Mouse (Mus musculus) midbrain, postnatal 0 days (tissue): Measurements from ENCODE around the gene Bend5. TPM values are rescaled to one million over a fixed set of nuclear protein-coding genes. Genes with fewer than 3 reads are reported as not detected.

Experiments used
- ATAC-seq: fragments of 200-750 bp; cut with Nextera tagmentation; 2 replicates; pipeline ENCODE4 v1.8.0; 2017; ENCODE audit warnings: moderate number of reproducible peaks, mild to moderate bottlenecking, moderate TSS enrichment, moderate library complexity; ENCODE audit not compliant: low FRiP score
- DNase-seq: peaks from one replicate; pipeline ENCODE4 v3.0.0-alpha.2; 2015; ENCODE audit warnings: low spot score
- H3K27ac ChIP-seq: fragments of 300-500 bp; sonication (generic); 2 replicates; pipeline ENCODE4 v1.5.1; 2014; ENCODE audit warnings: low read depth, mild to moderate bottlenecking, low read length, mixed read lengths
- H3K27me3 ChIP-seq: fragments of 300-500 bp; sonication (generic); 2 replicates; pipeline ENCODE4 v1.6.1; 2014; ENCODE audit warnings: low read length, control low read depth, mixed read lengths; ENCODE audit not compliant: insufficient read depth
- H3K36me3 ChIP-seq: fragments of 300-500 bp; sonication (generic); 2 replicates; pipeline ENCODE4 v1.6.1; 2014; ENCODE audit warnings: low read length, control low read depth, mixed read lengths; ENCODE audit not compliant: insufficient read depth
- H3K4me1 ChIP-seq: fragments of 300-500 bp; sonication (generic); 2 replicates; pipeline ENCODE4 v1.6.1; 2014; ENCODE audit warnings: mild to moderate bottlenecking, control low read depth, antibody characterized with exemption, low read length, mixed read lengths; ENCODE audit not compliant: insufficient read depth
- H3K4me2 ChIP-seq: fragments of 300-500 bp; sonication (generic); 2 replicates; pipeline ENCODE4 v1.6.1; 2014; ENCODE audit warnings: low read depth, mild to moderate bottlenecking, low read length, mixed read lengths; ENCODE audit not compliant: poor library complexity, severe bottlenecking
- H3K4me3 ChIP-seq: fragments of 300-500 bp; sonication (generic); 2 replicates; pipeline ENCODE4 v1.5.1; 2014; ENCODE audit warnings: low read depth, mild to moderate bottlenecking, low read length, moderate library complexity
- H3K9ac ChIP-seq: fragments of 300-500 bp; sonication (generic); replicated peaks from 2 replicates; pipeline ENCODE4 v1.6.1; 2014; ENCODE audit warnings: mild to moderate bottlenecking, low read length, moderate library complexity, mixed read lengths; ENCODE audit not compliant: poor library complexity, severe bottlenecking
- H3K9me3 ChIP-seq: fragments of 300-500 bp; sonication (generic); 2 replicates; pipeline ENCODE4 v1.6.1; 2016; ENCODE audit warnings: low read length, control low read depth
- CTCF ChIP-seq: IDR thresholded peaks from 2 replicates; pipeline ENCODE4 v1.5.1; 2016; ENCODE audit warnings: antibody characterized with exemption, mild to moderate bottlenecking
- WGBS: fragments of 180-500 bp; shearing (Covaris S2); extraction: QIAGEN DNeasy Blood & Tissue Kit; methylation state at CpG from one replicate; pipeline ENCODE4 v1.1.7; 2014; 5-methylcytosine and 5-hydroxymethylcytosine counted together
- polyA plus RNA-seq: library from polyadenylated mRNA; unstranded; fragments of >200 nt; fragmentation: Nextera tagmentation; extraction: Ambion mirVana; gene quantifications from 2 replicates; pipeline ENCODE4 v1.2.1, GENCODE M21; 2015
- total RNA-seq: library from RNA; depleted of rRNA; stranded (reverse); fragments of >200 nt; gene quantifications from 2 replicates; pipeline ENCODE4 v1.2.3, GENCODE M21; 2014

The Bend5 gene
- total and polyA plus RNA-seq, 2 experiments from 2014 or later, result 50.8 to 65.1 TPM

- no peak overlapping the region for H3K4me2 ChIP-seq
- no peaks in the 10 kb centered on the region for H3K9me3 ChIP-seq
- no peaks in the 10 kb centered on the region for H3K4me1 ChIP-seq
- ATAC-seq (peak; percentile 62; the same call in 1 of the 2 replicates), DNase-seq (peak; percentile 62)
- H3K9ac ChIP-seq, result no peak overlapping the region
- 29% methylated on average over 10 of the region's 10 CpGs for WGBS
- peaks cover 6% of the 10 kb centered on the region; the same call in 1 of the 2 replicates for H3K27me3 ChIP-seq
- no peaks in the 10 kb centered on the region for H3K36me3 ChIP-seq
- no peak for TF ChIP-seq CTCF
- no peak overlapping the region for H3K4me3 ChIP-seq
- no peak overlapping the region for H3K27ac ChIP-seq
These were observed 60.7 kb downstream of the Bend5 start for GRCm38 (mm10) chr4:111475374-111475971.

- no peak overlapping the region for H3K9ac ChIP-seq
- H3K36me3 ChIP-seq, result no peaks in the 10 kb centered on the region
- peaks cover 6% of the 10 kb centered on the region; the same call in 1 of the 2 replicates for H3K27me3 ChIP-seq
- DNase-seq (no peak), ATAC-seq (no peak)
- H3K4me2 ChIP-seq, result no peak overlapping the region
- no peaks in the 10 kb centered on the region for H3K4me1 ChIP-seq
- H3K9me3 ChIP-seq, result no peaks in the 10 kb centered on the region
- no peak overlapping the region for H3K27ac ChIP-seq
- no peak; the same call in 1 of the 2 replicates for TF ChIP-seq CTCF
- WGBS, result 28% methylated on average over 4 of the region's 4 CpGs
- H3K4me3 ChIP-seq, result no peak overlapping the region
These were observed 62.7 kb downstream of the Bend5 start for GRCm38 (mm10) chr4:111477507-111477906.

GRCm38 (mm10) chr4:111483499-111483898, 68.7 kb downstream of the Bend5 start:
- no peaks in the 10 kb centered on the region for H3K4me1 ChIP-seq
- ATAC-seq, result no peak
- no peak overlapping the region for H3K9ac ChIP-seq
- no peak overlapping the region for H3K4me2 ChIP-seq
- no peak for DNase-seq
- H3K27ac ChIP-seq, result no peak overlapping the region
- no peaks in the 10 kb centered on the region for H3K36me3 ChIP-seq
- H3K27me3 ChIP-seq, result no peaks in the 10 kb centered on the region; the same call in 1 of the 2 replicates
- no peak overlapping the region for H3K4me3 ChIP-seq
- no peaks in the 10 kb centered on the region for H3K9me3 ChIP-seq
- 91% methylated on average over 5 of the region's 5 CpGs for WGBS
- TF ChIP-seq CTCF, result no peak

GRCm38 (mm10) chr4:111485189-111485588, 70.4 kb downstream of the Bend5 start:
- 67% methylated on average over 5 of the region's 5 CpGs for WGBS
- Histone ChIP-seq H3K27me3 (no peaks in the 10 kb centered on the region; the same call in 1 of the 2 replicates), H3K9ac (no peak overlapping the region), H3K9me3 (no peaks in the 10 kb centered on the region), H3K27ac (no peak overlapping the region), H3K36me3 (no peaks in the 10 kb centered on the region), H3K4me2 (no peak overlapping the region), H3K4me1 (no peaks in the 10 kb centered on the region), H3K4me3 (no peak overlapping the region)
- ATAC-seq (peak; percentile 47; the same call in 1 of the 2 replicates), DNase-seq (peak; percentile 49)
- no peak for TF ChIP-seq CTCF

- Histone ChIP-seq H3K27ac (no peak overlapping the region), H3K4me2 (no peak overlapping the region), H3K4me3 (no peak overlapping the region), H3K4me1 (no peaks in the 10 kb centered on the region), H3K27me3 (no peaks in the 10 kb centered on the region), H3K9me3 (no peaks in the 10 kb centered on the region), H3K9ac (no peak overlapping the region), H3K36me3 (no peaks in the 10 kb centered on the region)
- no peak for ATAC-seq
- DNase-seq, result no peak
- 69% methylated on average over 5 of the region's 5 CpGs for WGBS
- TF ChIP-seq CTCF, result no peak
These were observed 71.4 kb downstream of the Bend5 start for GRCm38 (mm10) chr4:111486187-111486586.

GRCm38 (mm10) chr4:111487233-111487843, 72.5 kb downstream of the Bend5 start:
- Histone ChIP-seq H3K27ac (no peak overlapping the region), H3K4me3 (no peak overlapping the region), H3K27me3 (no peaks in the 10 kb centered on the region), H3K9me3 (no peaks in the 10 kb centered on the region), H3K36me3 (no peaks in the 10 kb centered on the region), H3K4me1 (no peaks in the 10 kb centered on the region), H3K4me2 (no peak overlapping the region), H3K9ac (no peak overlapping the region)
- 92% methylated on average over 4 of the region's 4 CpGs for WGBS
- TF ChIP-seq CTCF, result no peak
- ATAC-seq, result no peak
- DNase-seq, result no peak
